Mouse (Mus musculus) neural tube, embryonic 10.5 days (tissue): Measurements from ENCODE around the gene Enkur.
A peak's percentile ranks its signal among the peaks of the same experiment; 100 is the strongest.

ENCODE experiments used
- DNase-seq: peaks from one replicate; pipeline ENCODE4 v3.0.0-alpha.2; 2017; ENCODE audit warnings: low spot score; ENCODE audit errors: extremely low spot score

The Enkur gene

DNA sequence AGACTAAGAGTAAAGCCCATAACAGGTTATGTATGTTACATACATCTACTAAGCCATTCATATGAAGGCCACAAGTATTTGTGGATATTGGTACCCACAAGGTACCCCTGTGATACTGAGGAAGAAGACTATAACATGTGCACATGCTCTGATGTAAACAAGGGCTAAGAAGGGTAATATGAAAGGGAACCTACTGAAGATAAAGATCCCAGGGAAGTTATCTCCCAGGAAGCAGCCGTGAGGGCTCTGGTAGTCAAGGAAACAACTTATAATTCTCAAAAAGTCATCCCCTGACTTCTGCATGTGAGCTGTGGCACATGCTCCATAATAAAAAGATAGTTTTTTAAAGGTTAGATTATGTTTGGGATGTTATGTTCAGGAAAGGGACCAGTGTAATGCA, 13.9 kb downstream of the Enkur start:
- DNase-seq = no peak

GRCm38 (mm10) chr2:21188610-21189009, 16.6 kb downstream of the Enkur start:
- no peak for DNase-seq

- DNase-seq = peak; percentile 49
Observed at GRCm38 (mm10) chr2:21187576-21187975, 17.6 kb downstream of the Enkur start.

GRCm38 (mm10) chr2:21182811-21183210, 22.4 kb downstream of the Enkur start:
- no peak for DNase-seq

DNA sequence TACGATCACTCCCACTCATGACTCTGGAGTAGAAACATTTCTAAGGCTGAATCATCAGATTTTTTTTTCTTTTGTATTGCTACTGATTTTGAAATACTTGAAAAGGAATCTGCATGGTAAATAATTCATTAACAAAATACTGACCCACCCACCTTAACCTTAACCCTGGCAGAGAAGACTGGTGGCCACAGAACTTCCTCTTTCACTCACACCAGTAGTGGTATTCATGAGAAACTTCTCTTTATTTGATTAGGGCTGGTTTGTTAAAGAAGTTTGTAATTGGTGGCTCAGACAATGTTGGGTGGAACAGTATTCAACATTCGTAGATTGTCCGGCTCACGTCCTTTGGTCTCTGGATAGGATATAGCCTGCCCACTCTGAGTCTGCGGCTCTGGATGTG, 26.0 kb downstream of the Enkur start:
- DNase-seq = no peak

DNA sequence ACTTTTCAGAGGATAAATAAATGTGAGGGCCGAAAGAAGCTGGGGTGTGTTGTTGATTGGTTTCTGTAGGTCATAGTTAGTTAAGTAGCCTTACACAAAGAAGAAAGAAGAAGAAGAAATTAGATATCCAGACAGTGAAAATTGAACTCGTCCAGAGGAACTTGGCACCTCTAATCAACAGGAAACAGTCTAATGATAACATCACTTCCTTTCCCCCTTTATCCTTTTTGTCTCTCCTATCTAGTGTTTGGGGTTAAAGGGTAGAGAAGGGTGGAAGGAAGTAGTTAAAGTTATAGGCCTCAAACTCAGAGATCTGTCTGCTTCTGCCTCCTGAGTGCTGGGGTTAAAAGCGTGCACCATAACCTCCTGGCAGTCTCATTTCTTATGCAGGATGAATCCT, 32.4 kb downstream of the Enkur start:
- DNase-seq = no peak

GRCm38 (mm10) chr2:21167916-21168315, 37.2 kb downstream of the Enkur start:
- no peak for DNase-seq

DNA sequence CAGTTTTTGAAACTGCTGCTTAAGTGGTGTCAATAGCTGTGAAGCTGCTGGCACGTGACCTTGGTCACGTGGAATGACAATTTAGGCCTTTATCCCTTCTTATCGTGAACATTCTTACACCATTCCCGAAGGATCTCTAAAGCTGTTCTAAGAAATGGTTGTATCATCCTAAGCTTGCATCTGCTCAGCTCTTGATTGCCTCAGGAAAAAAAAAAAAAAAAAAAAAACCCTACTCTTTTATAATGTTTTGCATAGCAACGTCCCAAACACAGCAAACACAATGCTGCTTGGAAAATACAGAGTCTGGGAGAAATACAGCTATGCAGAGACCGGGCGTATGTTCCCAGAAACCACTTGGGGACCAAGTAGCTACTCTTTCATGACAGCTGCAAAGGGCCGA, 40.9 kb downstream of the Enkur start:
- DNase-seq = no peak

- no peak for DNase-seq
Observed at GRCm38 (mm10) chr2:21153469-21153868, 51.7 kb downstream of the Enkur start.

- no peak for DNase-seq
Observed at GRCm38 (mm10) chr2:21147169-21147568, 58.0 kb downstream of the Enkur start.

DNA sequence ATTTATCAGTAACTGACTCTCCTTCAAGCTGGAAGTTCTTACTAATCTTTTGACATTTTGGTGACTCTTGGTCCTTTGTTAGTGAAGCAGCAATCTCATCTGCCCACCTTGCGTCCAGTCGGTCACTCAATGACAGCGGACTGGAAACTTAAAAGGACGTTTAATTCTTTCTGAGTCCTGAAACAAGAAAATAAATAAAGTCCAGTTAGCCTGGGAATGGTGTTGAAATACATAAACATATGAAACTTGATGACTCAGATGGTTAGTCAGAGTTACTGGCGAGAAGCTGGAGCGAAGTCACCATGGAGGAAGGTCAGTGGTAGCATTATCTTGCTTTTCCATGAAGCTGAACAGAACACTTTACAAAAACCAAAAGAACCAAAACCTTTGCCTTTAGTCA, 58.7 kb downstream of the Enkur start:
- DNase-seq = no peak

GRCm38 (mm10) chr2:21142616-21143015, 62.5 kb downstream of the Enkur start:
- DNase-seq = peak; percentile 30

DNA sequence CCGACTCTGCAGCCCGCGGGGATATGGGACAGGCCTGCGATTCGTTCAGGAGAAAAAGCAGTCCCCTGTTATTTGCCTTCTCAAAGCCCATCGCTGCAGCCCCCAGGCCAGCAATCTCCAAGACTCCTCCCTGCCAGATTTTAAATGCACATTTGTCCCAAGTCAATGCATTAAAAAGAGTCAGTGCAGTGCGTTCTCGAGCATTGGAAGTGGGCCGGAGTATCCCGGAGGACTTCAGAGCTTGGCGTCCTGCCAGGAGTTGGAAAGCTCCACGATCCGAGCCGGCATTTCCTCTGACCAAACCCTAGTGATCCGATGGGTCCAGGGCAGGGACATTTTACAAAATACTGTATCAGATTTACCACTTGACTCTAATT, 63.0 kb downstream of the Enkur start:
- peak; percentile 71 for DNase-seq

- peak; percentile 75 for DNase-seq
Observed at GRCm38 (mm10) chr2:21141520-21142203, 63.5 kb downstream of the Enkur start.

- DNase-seq = no peak
Observed at GRCm38 (mm10) chr2:21141189-21141519, 64.0 kb downstream of the Enkur start.
